Mouse (Mus musculus): ENCODE results near the gene Hist1h2ah.

DNA sequence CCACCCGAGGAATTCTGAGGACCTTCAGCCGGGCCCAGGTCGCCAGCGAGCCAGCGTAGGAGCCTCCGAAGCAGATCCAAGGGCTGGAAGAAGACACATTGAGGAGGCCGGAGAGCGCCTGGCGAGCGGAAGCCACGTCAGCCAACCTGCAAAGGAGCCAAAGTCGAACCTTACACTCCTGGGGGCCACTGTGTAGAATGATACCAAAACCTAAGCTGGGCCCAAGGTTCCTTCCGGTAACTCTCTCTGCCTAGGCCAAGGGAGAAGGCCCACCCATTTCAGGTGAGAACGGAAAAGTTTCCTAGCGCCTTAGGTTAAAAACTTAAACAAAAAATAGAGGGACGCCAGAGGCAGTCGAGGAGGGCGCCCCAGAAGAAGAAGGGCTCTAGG is 28.3 kb downstream of the Hist1h2ah start:
- TF ChIP-seq CTCF (conservative IDR thresholded peaks at IDR 0.05; ENCODE audit: low read length) (no peak), NANOG (IDR thresholded peaks at IDR 0.05; ENCODE audit: borderline replicate concordance, low read length) (no peak), POU5F1 (IDR thresholded peaks at IDR 0.05; ENCODE audit: borderline replicate concordance, low read length) (no peak)

All from E14TG2a.4 (cell line).